Mouse (Mus musculus) gonadal fat pad, adult 2 months (tissue): ENCODE data around the gene Mark1. TPM values are rescaled to one million over a fixed set of nuclear protein-coding genes. Genes with fewer than 3 reads are reported as not detected.

ENCODE experiments used
- DNase-seq: peaks from one replicate; pipeline ENCODE4 v3.0.0-alpha.2; 2012; ENCODE audit warnings: low read depth
- polyA plus RNA-seq: library from polyadenylated mRNA; depleted of rRNA; stranded (reverse); fragments of >200 nt; gene quantifications from 2 replicates; pipeline ENCODE4 v1.2.3, GENCODE M21; 2012

The Mark1 gene
- polyA plus RNA-seq, 1 experiment: 5.0 TPM

DNA sequence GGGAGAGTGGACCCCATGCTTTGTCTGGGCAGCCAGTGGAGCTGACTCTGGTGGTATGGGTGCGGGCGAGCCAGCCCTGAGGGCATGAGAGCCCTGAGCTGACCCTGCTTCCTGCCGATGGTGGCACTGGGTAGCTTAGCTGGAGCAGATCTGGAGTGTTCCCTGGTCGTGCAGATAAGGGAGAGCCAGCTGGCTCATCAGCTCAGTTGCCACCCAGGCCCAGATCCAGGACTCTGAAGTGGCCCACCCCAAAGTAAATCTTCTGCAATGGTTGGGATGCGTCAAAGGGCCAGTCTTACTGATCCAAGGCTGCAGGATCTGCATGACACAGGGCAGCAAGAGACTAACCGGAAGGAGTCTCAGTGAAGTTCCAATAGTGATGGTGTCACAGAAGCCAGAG is 109.9 kb downstream of the Mark1 start:
- no peak for DNase-seq

- no peak for DNase-seq
Measured at GRCm38 (mm10) chr1:184886160-184886559, 113.2 kb downstream of the Mark1 start.

DNA sequence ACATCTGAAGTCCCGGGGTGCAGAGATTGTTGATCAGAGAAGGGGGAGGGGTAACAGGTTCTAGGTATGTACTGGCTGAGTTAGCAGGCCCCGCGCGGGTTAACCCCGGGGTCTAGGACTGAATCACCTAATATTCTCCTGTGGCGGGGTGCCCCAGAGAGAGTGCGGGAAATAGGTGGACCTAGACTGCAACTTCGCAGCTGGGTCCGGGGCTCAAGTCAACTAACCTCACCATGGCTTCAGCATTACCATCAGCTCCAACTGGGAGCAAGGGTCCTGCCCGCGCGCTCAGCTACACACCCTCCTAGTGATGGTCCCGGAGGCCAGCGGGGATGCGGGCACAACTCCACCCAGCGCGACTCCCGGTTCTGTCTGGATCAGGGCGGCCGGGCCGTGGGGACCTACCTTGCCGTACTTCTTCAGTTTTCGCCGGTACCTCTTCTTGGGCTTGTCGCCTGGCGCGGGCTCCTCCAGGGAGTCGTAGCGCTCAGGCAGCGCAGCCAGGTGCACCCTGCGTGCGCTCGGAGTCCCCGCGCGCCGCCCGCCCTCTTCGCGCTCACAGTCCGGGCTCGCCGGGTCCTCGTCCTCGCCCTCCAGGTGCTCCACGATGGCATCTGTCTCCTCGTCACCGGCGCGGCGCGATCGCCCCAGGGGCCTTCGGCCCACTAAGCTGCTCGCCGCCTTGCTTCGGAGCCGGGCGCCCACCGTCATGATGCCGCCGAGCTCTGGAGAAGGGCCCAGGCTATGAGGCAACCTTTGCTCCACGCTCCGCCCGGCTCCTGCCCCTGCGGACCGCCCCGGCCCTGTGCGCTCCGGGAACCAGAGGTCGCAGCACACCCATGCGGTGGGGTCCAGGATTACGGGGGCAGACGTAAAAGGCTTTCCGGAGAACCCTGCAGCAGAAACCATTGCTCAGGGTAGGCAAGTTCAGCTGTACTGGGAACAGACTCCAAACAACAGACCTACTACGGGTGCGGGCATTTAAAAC is 116.8 kb downstream of the Mark1 start, which contains the start of gene C130074G19Rik:
TSS of gene C130074G19Rik (minus strand) at position 938 of the 988 bp plus-strand sequence.
- no peak for DNase-seq

DNA sequence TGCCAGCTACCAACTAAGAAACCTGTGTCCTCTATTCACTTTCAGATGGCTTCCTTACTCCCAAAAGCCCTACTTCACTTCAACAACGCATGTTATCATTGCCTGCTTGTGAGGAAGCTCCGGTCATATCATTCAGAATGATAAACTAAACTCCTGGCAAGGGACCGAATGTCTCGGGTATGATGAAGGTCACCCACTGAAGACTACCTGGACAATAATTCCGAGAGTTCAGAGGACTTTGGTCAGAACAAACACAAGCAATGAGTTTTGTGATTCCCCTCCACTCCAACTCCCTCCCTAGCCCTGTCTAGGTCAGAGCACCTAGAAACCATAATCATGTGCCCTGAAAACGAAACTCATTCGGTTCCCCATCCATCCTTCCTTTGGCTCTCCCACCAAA is 117.5 kb downstream of the Mark1 start:
- DNase-seq: no peak

- no peak for DNase-seq
Measured at GRCm38 (mm10) chr1:184881211-184881610, 118.2 kb downstream of the Mark1 start.

DNA sequence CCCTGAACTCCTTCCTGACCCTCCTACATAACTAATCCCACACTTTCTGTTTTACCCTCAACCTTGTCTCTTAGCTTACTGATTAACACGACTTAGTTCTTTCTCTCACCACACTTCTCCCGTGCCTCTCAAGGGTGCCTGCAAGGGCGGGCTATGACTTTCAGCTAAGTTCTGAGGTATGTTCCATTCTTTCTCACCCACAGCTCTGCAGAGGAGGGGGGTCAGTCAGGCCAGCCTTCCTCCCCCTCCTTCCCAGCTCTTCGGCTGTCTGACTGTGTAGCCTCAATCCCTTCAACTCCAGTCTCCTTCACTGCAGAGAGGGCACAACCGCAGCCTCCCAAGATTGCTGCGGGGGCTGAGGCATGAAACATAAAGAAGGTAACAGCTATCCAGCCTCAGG is 120.5 kb downstream of the Mark1 start:
- no peak for DNase-seq

GRCm38 (mm10) chr1:184877306-184877705 is 122.1 kb downstream of the Mark1 start:
- DNase-seq: no peak

DNA sequence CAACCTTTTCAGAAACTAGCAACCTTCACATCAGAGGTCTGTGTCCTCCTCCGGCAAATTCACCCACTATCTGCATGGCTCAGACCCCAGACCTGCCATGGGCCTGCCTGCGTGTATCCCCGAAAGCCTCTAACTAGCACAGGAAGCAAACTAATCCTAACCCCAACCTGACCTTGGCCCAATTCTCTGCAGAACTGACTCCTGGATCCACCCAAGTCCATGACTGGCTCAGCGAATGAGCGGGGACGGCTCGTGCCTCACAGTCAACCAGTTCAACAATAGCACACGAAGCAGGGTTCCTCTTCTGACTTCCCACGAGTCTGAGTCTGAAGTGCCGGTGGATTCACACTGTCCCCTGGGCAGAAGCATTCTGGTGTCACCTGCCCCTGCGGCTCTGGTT is 125.5 kb downstream of the Mark1 start:
- no peak for DNase-seq

DNA sequence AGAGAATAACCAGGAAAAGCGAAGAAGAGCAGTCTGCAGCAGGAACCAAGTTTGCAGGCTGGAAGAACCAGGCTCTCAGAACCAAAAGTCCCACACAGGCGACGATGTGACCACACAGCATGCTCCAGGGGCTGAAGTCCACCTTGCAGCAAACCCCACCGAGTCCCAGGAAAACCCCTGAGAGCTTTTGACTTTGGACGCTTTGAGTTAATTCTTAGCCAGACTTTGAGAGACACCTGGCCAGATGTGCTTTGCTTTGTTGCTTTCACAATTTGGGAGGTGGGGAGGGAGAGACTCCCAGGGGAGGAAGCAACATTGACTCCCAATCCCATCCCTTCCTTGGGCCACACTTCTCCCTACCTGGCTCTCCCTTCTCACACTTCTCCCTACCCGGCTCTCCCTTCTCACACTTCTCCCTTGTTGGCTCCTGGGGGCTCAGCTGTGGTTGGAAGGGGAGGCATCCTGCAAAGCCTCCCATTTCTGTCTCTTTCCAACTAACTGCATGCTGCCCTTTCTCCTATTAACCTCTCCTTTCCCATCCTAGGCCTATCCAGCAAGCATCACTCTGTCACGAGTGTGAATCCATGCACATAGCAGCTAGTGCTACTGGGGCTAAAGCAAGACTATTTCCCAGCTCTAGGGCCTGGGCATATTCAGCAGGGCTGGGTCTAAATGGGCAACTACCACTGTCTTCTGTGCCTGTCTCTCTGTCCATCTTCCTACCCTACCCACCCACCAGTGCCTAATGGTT is 127.1 kb downstream of the Mark1 start:
- no peak for DNase-seq

DNA sequence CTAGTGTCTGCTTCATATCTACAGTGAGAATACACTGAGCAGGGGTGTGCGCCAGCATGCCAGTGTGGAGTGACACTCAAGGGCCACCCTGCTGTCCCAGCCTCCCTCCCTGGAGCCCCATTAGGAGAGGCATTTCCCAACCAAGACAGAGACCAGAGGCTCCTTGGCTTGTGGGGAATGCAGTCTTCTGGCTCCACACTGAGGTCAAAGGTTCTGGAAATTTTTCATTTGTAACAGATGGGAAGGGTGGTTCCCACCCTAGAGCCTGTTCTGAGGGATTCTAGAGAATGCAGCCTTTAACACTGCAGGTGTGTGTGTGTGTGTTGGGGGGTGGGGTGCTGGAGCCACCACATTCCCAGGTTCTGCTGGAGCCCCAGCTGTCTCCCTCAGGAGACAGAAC is 127.9 kb downstream of the Mark1 start:
- no peak for DNase-seq

GRCm38 (mm10) chr1:184870646-184871385 is 128.6 kb downstream of the Mark1 start:
- no peak for DNase-seq

GRCm38 (mm10) chr1:184869939-184870565 is 129.3 kb downstream of the Mark1 start:
- no peak for DNase-seq

GRCm38 (mm10) chr1:184867640-184868120 is 131.7 kb downstream of the Mark1 start:
- DNase-seq: no peak

DNA sequence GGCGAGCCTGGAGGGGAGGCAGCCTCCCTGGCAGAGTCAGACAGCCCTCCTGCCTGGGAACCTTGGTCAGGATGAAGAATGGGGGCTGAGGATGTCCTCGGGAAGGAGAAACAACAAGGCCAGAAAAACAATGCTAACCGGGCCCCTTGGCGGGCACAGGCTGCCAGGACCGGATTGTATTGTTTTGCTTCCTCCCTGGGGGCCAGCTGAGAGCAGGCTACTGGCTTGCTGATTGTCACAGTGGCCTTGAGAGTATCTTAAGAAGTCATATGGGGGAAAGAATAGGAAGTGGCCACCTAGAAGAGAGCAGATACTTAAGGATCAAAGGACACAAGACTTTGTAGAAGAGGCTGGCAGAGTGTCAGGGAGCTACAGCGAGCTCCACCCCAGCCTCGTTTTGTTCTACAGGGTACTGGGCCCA is 135.0 kb downstream of the Mark1 start:
- DNase-seq: no peak

DNA sequence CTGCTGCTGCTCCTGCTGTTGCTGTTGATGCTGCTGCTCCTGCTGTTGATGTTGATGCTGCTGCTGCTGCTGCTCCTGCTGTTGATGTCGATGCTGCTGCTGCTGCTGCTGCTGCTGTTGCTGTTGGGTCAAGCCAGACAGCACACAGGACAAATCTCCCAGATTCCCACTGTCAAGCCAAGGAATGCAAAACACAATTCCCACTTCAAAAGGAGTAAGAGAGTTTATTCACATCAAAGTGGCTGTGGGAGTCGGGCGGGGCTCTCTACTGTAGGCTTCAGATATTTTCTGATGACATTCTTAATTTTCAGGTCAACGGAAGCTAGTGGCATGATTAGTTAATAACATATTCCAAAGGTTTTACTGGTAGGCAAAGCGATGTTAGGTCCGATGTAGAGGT is 136.7 kb downstream of the Mark1 start:
- no peak for DNase-seq

DNA sequence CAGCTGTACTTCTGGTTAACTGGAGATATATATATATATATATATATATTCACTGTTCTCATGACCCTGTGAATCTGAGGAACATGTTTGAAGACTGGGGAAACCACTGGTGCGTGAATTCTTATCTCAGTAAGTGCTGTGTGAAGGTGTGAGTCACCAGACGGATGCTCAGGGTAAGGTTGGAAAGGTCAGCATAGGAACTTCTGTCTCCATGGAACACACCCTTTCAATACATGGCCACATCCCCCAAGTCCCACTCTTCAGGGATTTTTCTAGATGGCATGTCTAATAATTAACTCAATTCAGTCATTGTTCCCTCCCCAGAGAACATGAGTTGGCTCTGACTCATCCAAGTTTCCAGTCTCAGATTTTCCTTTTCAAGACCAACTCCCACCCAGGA is 137.8 kb downstream of the Mark1 start:
- no peak for DNase-seq

- no peak for DNase-seq
Measured at GRCm38 (mm10) chr1:184860276-184860675, 139.1 kb downstream of the Mark1 start.

- DNase-seq: no peak
Measured at GRCm38 (mm10) chr1:184858253-184858652, 141.1 kb downstream of the Mark1 start.

DNA sequence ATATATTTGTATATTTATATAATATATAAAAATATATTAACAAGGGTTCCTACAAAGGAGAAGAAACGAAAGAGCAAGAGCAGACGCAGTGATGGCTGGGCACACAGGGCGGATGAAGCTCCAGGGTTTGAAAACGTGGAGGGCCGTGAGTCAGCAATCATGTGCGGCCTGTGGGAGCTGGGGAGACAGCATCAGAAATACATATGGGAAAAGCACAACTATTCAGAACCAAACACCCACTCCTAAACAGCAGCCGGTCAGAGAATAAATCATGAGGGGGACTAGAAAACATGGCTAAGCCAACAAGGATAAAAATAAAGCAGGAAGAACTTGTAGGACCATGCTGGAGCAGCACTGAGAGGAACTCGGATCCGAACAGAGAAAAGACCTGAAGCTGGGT is 142.2 kb downstream of the Mark1 start:
- no peak for DNase-seq

DNA sequence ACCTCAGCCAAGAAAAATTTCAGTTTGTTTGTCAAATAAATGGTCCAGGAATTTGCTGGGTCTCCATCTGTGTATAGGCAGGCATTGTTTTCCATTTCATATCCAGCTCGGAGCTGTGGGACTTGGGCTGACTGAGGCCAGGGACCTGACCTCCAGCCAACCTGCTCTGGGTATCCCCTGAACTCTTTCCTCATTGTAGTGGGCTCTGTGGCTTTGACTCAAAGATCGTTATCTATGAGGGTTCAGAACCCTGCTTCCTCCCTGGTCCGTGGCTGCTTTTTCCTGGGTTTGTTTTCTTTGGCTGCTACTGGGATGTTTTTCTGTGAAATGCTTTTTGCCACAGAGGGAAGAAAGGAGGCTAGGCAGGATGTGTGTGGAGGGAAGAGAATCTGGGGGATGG is 145.4 kb downstream of the Mark1 start:
- DNase-seq: no peak

DNA sequence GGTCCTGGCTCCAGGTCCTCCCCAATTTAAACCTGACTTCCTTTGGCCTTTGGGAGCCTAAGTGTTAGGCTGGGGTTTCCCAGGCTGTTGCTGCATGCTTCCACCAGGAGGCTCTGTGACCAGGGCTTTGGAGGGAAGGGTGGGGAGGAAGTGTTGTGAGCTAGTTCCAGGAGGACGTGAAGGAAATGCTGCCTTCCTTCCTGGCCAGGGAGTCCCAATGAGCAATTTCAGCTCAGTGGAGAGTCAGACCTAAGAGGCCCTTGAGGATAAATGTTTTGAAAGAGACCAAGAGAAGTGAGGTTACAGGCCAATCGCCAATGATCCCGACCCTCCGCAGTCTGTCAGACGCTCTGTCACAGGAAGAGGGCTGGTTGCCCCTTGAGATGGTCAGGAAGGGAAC is 146.0 kb downstream of the Mark1 start:
- DNase-seq: no peak
